Comparison of ENCODE assay signal across 25 mouse cellular contexts in genomic region chr3:97546205-97546604, GRCm38 (mm10).
A peak's percentile ranks its signal among the peaks of the same experiment; 100 is the strongest.
DNase-seq lines count a peak whose midpoint lies in the region; ATAC-seq and TF ChIP-seq lines count a peak whose summit lies in the region.
"Had no signal": no experiment of that assay in that cellular context is flagged by ENCODE, and none has a peak within 500 bp of the region (broad histone marks: within the 10 kb centered on the region; RNA-seq: fewer than 3 reads in every experiment).

No protein-coding gene starts in this region.

- TF ChIP-seq CTCF in lung, embryonic 14.5 days (IDR thresholded peaks at IDR 0.05; ENCODE audit: low read depth) = no peak

- ATAC-seq in forebrain, embryonic 12.5 days (ENCODE audit: low FRiP score) = no peak
- no peak for ATAC-seq in forebrain, embryonic 15.5 days (replicated peaks)
- no peak for ATAC-seq in lung, embryonic 14.5 days (ENCODE audit: insufficient read depth)
- ATAC-seq: forebrain, embryonic 13.5 days had no signal

- H3K27ac ChIP-seq in forebrain, embryonic 12.5 days = no peak overlapping the region
- H3K27ac ChIP-seq in forebrain, embryonic 15.5 days (replicated peaks) = no peak overlapping the region
- no peak overlapping the region for H3K27ac ChIP-seq in lung, embryonic 14.5 days (ENCODE audit: low read depth)
- no peak overlapping the region; the same call in 1 of the 2 replicates for H3K27ac ChIP-seq in ES-E14 (ENCODE audit: insufficient read depth, low read depth, low read length, poor library complexity, severe bottlenecking)
- H3K27ac ChIP-seq: embryonic facial prominence, embryonic 12.5 days; forebrain, embryonic 13.5 days; hindbrain, embryonic 15.5 days; limb, embryonic 15.5 days; liver, embryonic 14.5 days; lung, embryonic 15.5 days; neural tube, embryonic 15.5 days had no signal

- WGBS in forebrain, embryonic 12.5 days = 31% methylated on average over 8 of the region's 8 CpGs
- WGBS in forebrain, embryonic 15.5 days = 29% methylated on average over 8 of the region's 8 CpGs
- 43% methylated on average over 8 of the region's 8 CpGs for WGBS in lung, embryonic 14.5 days

- peak; percentile 3 for DNase-seq in lung, embryonic 14.5 days
- no peak for DNase-seq in lung, postnatal 36 days
- DNase-seq in ES-E14 (ENCODE audit: low read depth, low spot score) = peak; percentile 86
- peak; percentile 3 for DNase-seq in retina, embryonic 14.5 days (ENCODE audit: low spot score)
- DNase-seq in kidney, postnatal 36 days = no peak
- no peak for DNase-seq in layer of hippocampus, postnatal 36 days
- DNase-seq: adrenal gland, postnatal 36 days; cerebellum, adult 11 months; cerebellum, postnatal 10 days; gastrocnemius, postnatal 10 days; heart, postnatal 10 days; kidney, adult 11 months; layer of hippocampus, adult 9-11 months; left cerebral cortex, postnatal 4 days; lung, postnatal 4 days had no signal

- H3K27me3 ChIP-seq in forebrain, embryonic 12.5 days = no peaks in the 10 kb centered on the region
- H3K27me3 ChIP-seq in forebrain, embryonic 15.5 days = no peaks in the 10 kb centered on the region
- H3K27me3 ChIP-seq in lung, embryonic 14.5 days (ENCODE audit: insufficient read depth, low read length) = no peaks in the 10 kb centered on the region
- H3K27me3 ChIP-seq: embryonic facial prominence, embryonic 12.5 days; forebrain, embryonic 13.5 days; hindbrain, embryonic 15.5 days; limb, embryonic 15.5 days; lung, embryonic 15.5 days; neural tube, embryonic 15.5 days had no signal

- H3K9me3 ChIP-seq in forebrain, embryonic 12.5 days = no peaks in the 10 kb centered on the region
- H3K9me3 ChIP-seq in forebrain, embryonic 15.5 days = no peaks in the 10 kb centered on the region
- no peaks in the 10 kb centered on the region for H3K9me3 ChIP-seq in lung, embryonic 14.5 days (ENCODE audit: low read depth, low read length)
- no peaks in the 10 kb centered on the region for H3K9me3 ChIP-seq in ES-E14 (ENCODE audit: control insufficient read depth, insufficient read depth, low read depth, low read length)
- H3K9me3 ChIP-seq: embryonic facial prominence, embryonic 12.5 days; forebrain, embryonic 13.5 days; hindbrain, embryonic 15.5 days; limb, embryonic 15.5 days; lung, embryonic 15.5 days; neural tube, embryonic 15.5 days had no signal

- no peak overlapping the region for H3K4me3 ChIP-seq in forebrain, embryonic 12.5 days (replicated peaks)
- no peak overlapping the region for H3K4me3 ChIP-seq in forebrain, embryonic 15.5 days
- no peak overlapping the region for H3K4me3 ChIP-seq in lung, embryonic 14.5 days (ENCODE audit: low read depth, low read length)
- peak overlapping the region; percentile 37 to 51; a peak in 3 of 4 replicates for H3K4me3 ChIP-seq in ES-E14 (ENCODE audit: insufficient read depth in 1 of 2, low read depth in 1 of 2, low read length in 2 of 2, poor library complexity in 1 of 2, severe bottlenecking in 1 of 2)
- H3K4me3 ChIP-seq: embryonic facial prominence, embryonic 12.5 days; forebrain, embryonic 13.5 days; hindbrain, embryonic 15.5 days; limb, embryonic 15.5 days; lung, embryonic 15.5 days; neural tube, embryonic 15.5 days had no signal

- 0 out of 2 replicates have a peak overlapping the region, but pooled peaks have one; percentile 10 for H3K4me2 ChIP-seq in forebrain, embryonic 12.5 days
- no peak overlapping the region for H3K4me2 ChIP-seq in forebrain, embryonic 15.5 days (replicated peaks)
- no peak overlapping the region for H3K4me2 ChIP-seq in lung, embryonic 14.5 days
- H3K4me2 ChIP-seq: embryonic facial prominence, embryonic 12.5 days; forebrain, embryonic 13.5 days; heart, embryonic 11.5 days; hindbrain, embryonic 15.5 days; limb, embryonic 15.5 days; lung, embryonic 15.5 days; neural tube, embryonic 15.5 days had no signal

- in situ Hi-C loops in ES-E14 (cut with MboI; ENCODE audit: low sequenced_read_pairs in 2 of 2, unreplicated experiment in 2 of 2) = no loop called here

- no peaks in the 10 kb centered on the region for H3K4me1 ChIP-seq in forebrain, embryonic 12.5 days
- no peaks in the 10 kb centered on the region for H3K4me1 ChIP-seq in forebrain, embryonic 15.5 days
- no peaks in the 10 kb centered on the region for H3K4me1 ChIP-seq in lung, embryonic 14.5 days (ENCODE audit: insufficient read depth)
- peaks cover 0 to 3% of the 10 kb centered on the region in 2 experiments; a peak in 2 of 4 replicates for H3K4me1 ChIP-seq in ES-E14 (ENCODE audit: control insufficient read depth in 2 of 2, insufficient read depth in 2 of 2, low read length in 2 of 2, poor library complexity in 1 of 2)
- H3K4me1 ChIP-seq: embryonic facial prominence, embryonic 12.5 days; forebrain, embryonic 13.5 days; hindbrain, embryonic 15.5 days; limb, embryonic 15.5 days; lung, embryonic 15.5 days; neural tube, embryonic 15.5 days had no signal

- H3K9ac ChIP-seq in forebrain, embryonic 12.5 days = no peak overlapping the region
- H3K9ac ChIP-seq in forebrain, embryonic 15.5 days (replicated peaks) = no peak overlapping the region
- H3K9ac ChIP-seq in lung, embryonic 14.5 days = no peak overlapping the region
- H3K9ac ChIP-seq in ES-E14 (ENCODE audit: insufficient read depth, low read depth, low read length, poor library complexity, severe bottlenecking) = peak overlapping the region; percentile 73; the same call in 1 of the 2 replicates
- H3K9ac ChIP-seq: embryonic facial prominence, embryonic 12.5 days; forebrain, embryonic 13.5 days; hindbrain, embryonic 15.5 days; limb, embryonic 15.5 days; liver, embryonic 14.5 days; lung, embryonic 15.5 days; neural tube, embryonic 15.5 days had no signal

- no peaks in the 10 kb centered on the region for H3K36me3 ChIP-seq in forebrain, embryonic 12.5 days (replicated peaks)
- no peaks in the 10 kb centered on the region for H3K36me3 ChIP-seq in forebrain, embryonic 15.5 days
- no peaks in the 10 kb centered on the region for H3K36me3 ChIP-seq in lung, embryonic 14.5 days (ENCODE audit: insufficient read depth)
- H3K36me3 ChIP-seq in ES-E14 (ENCODE audit: control insufficient read depth, insufficient read depth, low read length, poor library complexity, severe bottlenecking) = no peaks in the 10 kb centered on the region
- H3K36me3 ChIP-seq: embryonic facial prominence, embryonic 12.5 days; hindbrain, embryonic 15.5 days; limb, embryonic 15.5 days; lung, embryonic 15.5 days; neural tube, embryonic 15.5 days had no signal

TF ChIP-seq in ES-E14, 5 proteins besides CTCF, POLR2A, EP300 and RAD21:
- TF ChIP-seq MAFK (IDR thresholded peaks at IDR 0.05; ENCODE audit: insufficient read depth, low read depth, low read length) (no peak), CHD2 (IDR thresholded peaks at IDR 0.05; ENCODE audit: low read depth, low read length) (no peak), HCFC1 (IDR thresholded peaks at IDR 0.05; ENCODE audit: borderline replicate concordance, insufficient read depth, low read length) (no peak), ZC3H11A (IDR thresholded peaks at IDR 0.05; ENCODE audit: borderline replicate concordance, low read depth, low read length) (no peak), ZNF384 (IDR thresholded peaks at IDR 0.05; ENCODE audit: low read depth, low read length) (no peak)
TF ChIP-seq in ES-E14: peak in this region for 0.

Comparison
In these comparisons a context has a peak if more than half of its experiments do, and no peak if none do; other contexts are left out.
1. DNase-seq: peak in lung, embryonic 14.5 days (single experiment), ES-E14 (single experiment) and retina, embryonic 14.5 days (single experiment); none in lung, postnatal 36 days (single experiment), kidney, postnatal 36 days (0 of 2) and layer of hippocampus, postnatal 36 days (0 of 2).
2. H3K4me3 ChIP-seq: peak in ES-E14 (2 of 2); none in forebrain, embryonic 12.5 days (single experiment), forebrain, embryonic 15.5 days (single experiment) and lung, embryonic 14.5 days (single experiment).